Mouse (Mus musculus) limb, embryonic 13.5 days (tissue): ENCODE data around the gene Tsen34. TPM values are rescaled to one million over a fixed set of nuclear protein-coding genes. Genes with fewer than 3 reads are reported as not detected.

ENCODE experiments used
- ATAC-seq: fragments of 200-750 bp; cut with Nextera tagmentation; 2 replicates; pipeline ENCODE4 v1.8.0; 2017; ENCODE audit warnings: low read depth, moderate number of reproducible peaks, moderate TSS enrichment; ENCODE audit not compliant: low FRiP score
- H3K27ac ChIP-seq: fragments of 300-500 bp; sonication (generic); 2 replicates; pipeline ENCODE4 v1.5.1; 2015; ENCODE audit warnings: inconsistent platforms, mild to moderate bottlenecking, moderate library complexity
- H3K27me3 ChIP-seq: fragments of 300-500 bp; sonication (generic); 2 replicates; pipeline ENCODE4 v1.6.1; 2015; ENCODE audit warnings: mild to moderate bottlenecking, inconsistent platforms
- H3K36me3 ChIP-seq: fragments of 300-500 bp; sonication (generic); 2 replicates; pipeline ENCODE4 v1.6.1; 2015; ENCODE audit warnings: inconsistent platforms, mild to moderate bottlenecking, moderate library complexity
- H3K4me1 ChIP-seq: fragments of 300-500 bp; sonication (generic); 2 replicates; pipeline ENCODE4 v1.6.1; 2015; ENCODE audit warnings: inconsistent platforms
- H3K4me2 ChIP-seq: fragments of 300-500 bp; sonication (generic); replicated peaks from 2 replicates; pipeline ENCODE4 v1.6.1; 2015; ENCODE audit warnings: inconsistent platforms, mild to moderate bottlenecking, moderate library complexity
- H3K4me3 ChIP-seq: fragments of 300-500 bp; sonication (generic); 2 replicates; pipeline ENCODE4 v1.5.1; 2015; ENCODE audit warnings: moderate library complexity, mild to moderate bottlenecking, inconsistent platforms
- H3K9ac ChIP-seq: fragments of 300-500 bp; sonication (generic); 2 replicates; pipeline ENCODE4 v1.6.1; 2015; ENCODE audit warnings: mild to moderate bottlenecking, inconsistent platforms
- H3K9me3 ChIP-seq: fragments of 300-500 bp; sonication (generic); 2 replicates; pipeline ENCODE4 v1.6.1; 2016; ENCODE audit warnings: inconsistent platforms
- WGBS: fragments of 180-500 bp; shearing (Covaris S2); methylation state at CpG from one replicate; pipeline ENCODE4 v1.1.7; 2015; 5-methylcytosine and 5-hydroxymethylcytosine counted together
- polyA plus RNA-seq: library from polyadenylated mRNA; unstranded; fragments of >200 nt; fragmentation: Nextera tagmentation; extraction: Ambion mirVana; gene quantifications from 2 replicates; pipeline ENCODE4 v1.2.1, GENCODE M21; 2015

Tsen34 gene
- 268 and 271 TPM in 2 replicates for polyA plus RNA-seq

DNA sequence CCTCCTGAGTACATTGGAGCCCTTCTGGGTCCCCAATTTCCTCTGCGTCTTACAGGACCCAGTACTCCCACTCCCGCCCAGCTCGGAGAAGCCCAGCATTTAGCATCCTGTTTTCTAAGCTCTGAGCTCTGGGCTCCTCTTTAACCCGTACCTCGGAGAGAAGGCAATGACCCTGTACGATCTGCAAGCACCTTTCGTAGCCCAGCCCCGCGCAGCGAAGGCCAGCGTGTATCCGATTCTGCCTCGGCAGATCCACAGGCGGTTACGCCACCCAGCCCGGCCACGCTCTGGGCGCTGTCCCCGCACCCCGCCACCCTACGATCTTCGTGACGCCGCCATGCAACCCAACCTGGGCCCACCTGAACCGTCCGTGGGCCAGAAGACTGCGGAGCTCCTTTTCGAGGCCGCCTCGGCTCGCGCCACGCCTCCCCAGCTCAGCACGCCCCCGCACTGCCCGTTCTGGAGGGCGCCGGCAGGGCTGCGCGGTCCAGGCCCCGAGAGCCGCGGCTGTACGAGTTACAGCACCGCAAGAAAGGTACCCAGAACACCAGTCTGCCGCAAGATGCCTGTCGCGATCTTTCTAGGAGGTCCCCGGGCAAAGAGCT is at the start of gene Tsen34:
TSS of gene Tsen34 (plus strand) at position 482 of the 605 bp plus-strand sequence.
- peaks cover 47% of the 10 kb centered on the region for H3K36me3 ChIP-seq
- peak; percentile 65 for ATAC-seq
- peak within 1 kb of the TSS; percentile 84 for H3K4me2 ChIP-seq
- peak within 1 kb of the TSS; percentile 97 for H3K27ac ChIP-seq
- peaks cover 27% of the 10 kb centered on the region for H3K4me1 ChIP-seq
- under 1% methylated on average over 49 of the region's 49 CpGs for WGBS
- peak within 1 kb of the TSS; percentile 84 for H3K4me3 ChIP-seq
- H3K9ac ChIP-seq, result peak within 1 kb of the TSS; percentile 94
- H3K27me3 ChIP-seq, result no peaks in the 10 kb centered on the region
- no peaks in the 10 kb centered on the region for H3K9me3 ChIP-seq

- Histone ChIP-seq H3K9me3 (no peaks in the 10 kb centered on the region), H3K4me2 (peak overlapping the region; percentile 64), H3K27ac (no peak overlapping the region), H3K27me3 (no peaks in the 10 kb centered on the region), H3K36me3 (peaks cover 52% of the 10 kb centered on the region), H3K4me1 (peaks cover 31% of the 10 kb centered on the region), H3K4me3 (peak overlapping the region; percentile 98), H3K9ac (no peak overlapping the region)
- WGBS, result 72% methylated on average over 5 of the region's 5 CpGs
- no peak for ATAC-seq
Measured at GRCm38 (mm10) chr7:3643412-3643811, 49.3 kb upstream of the Tsen34 start.

DNA sequence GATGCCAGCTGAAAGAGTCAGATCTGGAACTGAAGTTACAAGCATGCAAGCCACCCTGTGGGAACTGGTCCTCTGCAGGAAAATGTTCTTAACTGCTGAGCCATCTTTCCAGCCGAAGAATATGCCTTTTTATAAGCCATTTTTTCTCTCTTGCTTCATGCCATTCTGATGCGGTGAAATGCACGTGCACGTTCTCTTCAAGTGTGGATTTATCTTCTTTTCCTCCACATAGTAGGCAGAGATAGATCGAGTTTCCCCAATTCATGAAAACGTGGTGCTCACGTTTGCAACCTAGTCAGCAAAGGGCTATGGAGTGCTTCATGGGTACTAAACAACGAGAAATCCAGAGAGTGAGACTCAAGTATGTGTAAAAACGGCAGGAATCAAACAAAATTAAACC is 48.8 kb upstream of the Tsen34 start:
- Histone ChIP-seq H3K36me3 (peaks cover 49% of the 10 kb centered on the region), H3K4me1 (peaks cover 35% of the 10 kb centered on the region), H3K4me3 (peak overlapping the region; percentile 98), H3K4me2 (peak overlapping the region; percentile 64), H3K27me3 (no peaks in the 10 kb centered on the region), H3K9ac (peak overlapping the region; percentile 43; the same call in 1 of the 2 replicates), H3K27ac (no peak overlapping the region), H3K9me3 (no peaks in the 10 kb centered on the region)
- ATAC-seq, result no peak
- 17% methylated on average over 9 of the region's 9 CpGs for WGBS

DNA sequence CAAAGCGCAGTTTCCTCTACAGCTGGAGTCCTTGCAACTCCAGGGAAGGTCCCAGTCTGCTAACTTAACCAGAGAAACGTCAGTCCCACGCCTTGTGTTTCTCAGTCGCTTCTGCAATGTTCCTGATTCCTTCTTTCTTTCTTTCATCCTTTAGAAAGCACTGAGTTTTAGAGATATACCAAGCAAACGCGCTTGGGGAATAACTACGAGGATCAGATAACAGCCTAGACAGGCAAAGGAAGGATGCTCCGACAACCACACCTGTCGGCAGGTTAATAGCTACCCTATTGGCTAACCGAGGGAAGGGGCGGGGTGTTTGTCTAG is 48.4 kb upstream of the Tsen34 start:
- Histone ChIP-seq H3K9me3 (no peaks in the 10 kb centered on the region), H3K27ac (no peak overlapping the region), H3K4me2 (peak overlapping the region; percentile 64), H3K4me1 (peaks cover 38% of the 10 kb centered on the region), H3K27me3 (no peaks in the 10 kb centered on the region), H3K4me3 (peak overlapping the region; percentile 98), H3K36me3 (peaks cover 44% of the 10 kb centered on the region), H3K9ac (0 out of 2 replicates have a peak overlapping the region, but pooled peaks have one; percentile 43)
- no peak for ATAC-seq
- under 1% methylated on average over 11 of the region's 11 CpGs for WGBS

- H3K27ac ChIP-seq, result peak within 1 kb of the TSS; percentile 97
- H3K9me3 ChIP-seq, result no peaks in the 10 kb centered on the region
- H3K4me2 ChIP-seq, result peak within 1 kb of the TSS; percentile 89
- peaks cover 38% of the 10 kb centered on the region for H3K4me1 ChIP-seq
- peak within 1 kb of the TSS; percentile 98 for H3K4me3 ChIP-seq
- peak; percentile 98 for ATAC-seq
- H3K9ac ChIP-seq, result peak within 1 kb of the TSS; percentile 99
- peaks cover 42% of the 10 kb centered on the region for H3K36me3 ChIP-seq
- under 1% methylated on average over 58 of the region's 58 CpGs for WGBS
- no peaks in the 10 kb centered on the region for H3K27me3 ChIP-seq
Measured at GRCm38 (mm10) chr7:3644672-3645487, 47.8 kb upstream of the Tsen34 start, which contains the start of gene Cnot3. Gene Cnot3 (plus strand): TSS chr7:3645268.

GRCm38 (mm10) chr7:3645488-3646025 is 47.1 kb upstream of the Tsen34 start:
- peak overlapping the region; percentile 99 for H3K9ac ChIP-seq
- peak overlapping the region; percentile 89 for H3K4me2 ChIP-seq
- H3K27me3 ChIP-seq, result no peaks in the 10 kb centered on the region
- WGBS, result under 1% methylated on average over 55 of the region's 58 CpGs
- H3K36me3 ChIP-seq, result peaks cover 42% of the 10 kb centered on the region
- peaks cover 38% of the 10 kb centered on the region for H3K4me1 ChIP-seq
- H3K27ac ChIP-seq, result peak overlapping the region; percentile 97
- peak; percentile 7; the same call in 1 of the 2 replicates for ATAC-seq
- peak overlapping the region; percentile 98 for H3K4me3 ChIP-seq
- H3K9me3 ChIP-seq, result no peaks in the 10 kb centered on the region

GRCm38 (mm10) chr7:3646188-3646587 is 46.5 kb upstream of the Tsen34 start:
- no peak for ATAC-seq
- WGBS, result 18% methylated on average over 9 of the region's 9 CpGs
- Histone ChIP-seq H3K4me1 (peaks cover 38% of the 10 kb centered on the region), H3K27me3 (no peaks in the 10 kb centered on the region), H3K9me3 (no peaks in the 10 kb centered on the region), H3K27ac (peak overlapping the region; percentile 97; the same call in 1 of the 2 replicates), H3K36me3 (peaks cover 42% of the 10 kb centered on the region), H3K4me2 (peak overlapping the region; percentile 89), H3K4me3 (peak overlapping the region; percentile 98), H3K9ac (peak overlapping the region; percentile 99)

- Histone ChIP-seq H3K36me3 (peaks cover 42% of the 10 kb centered on the region), H3K27me3 (no peaks in the 10 kb centered on the region), H3K9me3 (no peaks in the 10 kb centered on the region), H3K4me2 (peak overlapping the region; percentile 89), H3K27ac (no peak overlapping the region), H3K4me3 (peak overlapping the region; percentile 98), H3K4me1 (peaks cover 38% of the 10 kb centered on the region), H3K9ac (peak overlapping the region; percentile 99)
- 73% methylated on average over 4 of the region's 4 CpGs for WGBS
- ATAC-seq, result no peak
Measured at GRCm38 (mm10) chr7:3646641-3647040, 46.0 kb upstream of the Tsen34 start.

DNA sequence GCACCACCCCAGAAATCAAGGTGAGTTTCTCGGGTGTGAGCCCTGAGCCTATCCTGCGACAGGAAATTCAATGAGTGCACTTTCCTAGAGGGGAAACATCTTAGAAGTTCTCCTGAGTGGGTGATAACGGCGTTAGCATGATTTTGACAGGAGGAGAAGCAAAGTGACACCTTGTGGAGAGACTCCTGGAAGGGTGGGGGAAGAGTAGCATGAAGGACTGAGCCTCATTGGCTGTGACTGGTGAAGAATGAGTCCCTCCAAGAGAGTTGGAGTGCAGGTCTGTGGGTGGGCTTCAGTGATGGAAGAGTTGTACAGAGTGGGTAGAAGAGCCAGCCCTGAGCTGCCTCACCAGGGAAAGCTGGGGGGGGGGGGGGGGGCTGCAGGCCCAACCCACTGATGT is 35.7 kb upstream of the Tsen34 start:
- Histone ChIP-seq H3K4me1 (no peaks in the 10 kb centered on the region), H3K9ac (no peak overlapping the region), H3K4me3 (no peak overlapping the region), H3K27ac (no peak overlapping the region), H3K27me3 (no peaks in the 10 kb centered on the region), H3K4me2 (no peak overlapping the region), H3K36me3 (peaks cover 100% of the 10 kb centered on the region), H3K9me3 (no peaks in the 10 kb centered on the region)
- no peak for ATAC-seq
- 86% methylated on average over 4 of the region's 4 CpGs for WGBS

- peaks cover 6% of the 10 kb centered on the region for H3K4me1 ChIP-seq
- H3K27ac ChIP-seq, result no peak overlapping the region
- H3K27me3 ChIP-seq, result no peaks in the 10 kb centered on the region
- peaks cover 100% of the 10 kb centered on the region for H3K36me3 ChIP-seq
- ATAC-seq, result no peak
- H3K4me3 ChIP-seq, result no peak overlapping the region
- no peaks in the 10 kb centered on the region for H3K9me3 ChIP-seq
- H3K9ac ChIP-seq, result no peak overlapping the region
- WGBS, result 94% methylated on average over 14 of the region's 14 CpGs
- H3K4me2 ChIP-seq, result no peak overlapping the region
Measured at GRCm38 (mm10) chr7:3658578-3658977, 34.1 kb upstream of the Tsen34 start.

GRCm38 (mm10) chr7:3664524-3665214 is 28.0 kb upstream of the Tsen34 start:
- Histone ChIP-seq H3K4me2 (peak overlapping the region; percentile 86), H3K9ac (peak overlapping the region; percentile 84), H3K27me3 (no peaks in the 10 kb centered on the region), H3K4me3 (peak overlapping the region; percentile 77), H3K9me3 (no peaks in the 10 kb centered on the region), H3K4me1 (peaks cover 23% of the 10 kb centered on the region), H3K27ac (peak overlapping the region; percentile 81), H3K36me3 (peaks cover 40% of the 10 kb centered on the region)
- 37% methylated on average over 15 of the region's 15 CpGs for WGBS
- ATAC-seq, result peak; percentile 4; the same call in 1 of the 2 replicates
